8 mouse cellular contexts compared by ENCODE assay signal in the genomic region with DNA sequence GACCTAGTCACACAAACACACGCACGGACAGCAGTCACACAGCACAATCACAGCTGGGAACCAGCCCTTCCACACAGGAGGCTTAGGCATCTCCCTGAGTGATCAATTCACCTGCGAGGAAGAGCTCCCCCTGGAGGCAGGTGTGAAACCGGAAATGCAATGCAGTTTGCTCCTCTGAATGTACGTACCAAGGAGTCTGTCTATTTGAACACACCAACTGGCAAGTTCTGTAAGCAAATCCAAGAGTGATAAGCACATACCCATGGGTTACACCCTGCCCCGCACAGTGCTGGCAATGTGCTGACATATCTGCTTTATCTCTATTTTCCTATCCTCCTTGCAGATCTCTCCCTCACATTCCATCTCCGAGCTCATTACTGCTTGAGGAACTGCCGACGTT. TPM values are rescaled to one million over a fixed set of nuclear protein-coding genes. Genes with fewer than 3 reads are reported as not detected.
DNase-seq lines count a peak whose midpoint lies in the region; ATAC-seq and TF ChIP-seq lines count a peak whose summit lies in the region.

No protein-coding gene starts in this region.

- 0 out of 2 replicates have a peak overlapping the region, but pooled peaks have one; percentile 53 for H3K4me2 ChIP-seq in heart, embryonic 14.5 days (ENCODE audit: low read length)
- H3K4me2 ChIP-seq in liver, embryonic 16.5 days (ENCODE audit: low read depth, low read length) = peak overlapping the region; percentile 38
- H3K4me2 ChIP-seq in midbrain, embryonic 15.5 days = no peak overlapping the region

- in situ Hi-C loops in ES-E14 (cut with MboI; ENCODE audit: low sequenced_read_pairs in 2 of 2, unreplicated experiment in 2 of 2) = no loop called here

- 66% methylated on average over 9 of the region's 9 CpGs for WGBS in heart, embryonic 14.5 days
- 42% methylated on average over 9 of the region's 9 CpGs for WGBS in liver, embryonic 16.5 days (ENCODE audit: insufficient replicate concordance)
- WGBS in midbrain, embryonic 15.5 days = 91% methylated on average over 9 of the region's 9 CpGs

- no peak; the same call in 1 of the 2 replicates for ATAC-seq in heart, embryonic 14.5 days (ENCODE audit: insufficient number of reproducible peaks, insufficient read depth, low FRiP score, low read depth)
- ATAC-seq in liver, embryonic 16.5 days (ENCODE audit: low read depth) = peak; percentile 94
- ATAC-seq in midbrain, embryonic 15.5 days (replicated peaks) = no peak

- H3K4me3 ChIP-seq in ES-E14 (ENCODE audit: insufficient read depth in 1 of 2, low read depth in 1 of 2, low read length in 2 of 2, poor library complexity in 1 of 2, severe bottlenecking in 1 of 2) = no peak overlapping the region
- no peak overlapping the region for H3K4me3 ChIP-seq in heart, embryonic 14.5 days (ENCODE audit: control insufficient read depth in 1 of 2, insufficient read depth in 1 of 2, low read depth in 1 of 2, low read length in 2 of 2)
- H3K4me3 ChIP-seq in liver, embryonic 16.5 days (ENCODE audit: low read depth, low read length) = peak overlapping the region; percentile 27; the same call in 1 of the 2 replicates
- no peak overlapping the region for H3K4me3 ChIP-seq in midbrain, embryonic 15.5 days

- H3K36me3 ChIP-seq in ES-E14 (ENCODE audit: control insufficient read depth, insufficient read depth, low read length, poor library complexity, severe bottlenecking) = no peaks in the 10 kb centered on the region
- no peaks in the 10 kb centered on the region for H3K36me3 ChIP-seq in heart, embryonic 14.5 days (ENCODE audit: control insufficient read depth, insufficient read depth, low read length)
- no peaks in the 10 kb centered on the region for H3K36me3 ChIP-seq in liver, embryonic 16.5 days (ENCODE audit: control insufficient read depth, insufficient read depth)
- H3K36me3 ChIP-seq in splenic B cell, adult 2 months (ENCODE audit: control insufficient read depth, insufficient read depth, low read length, poor library complexity, severe bottlenecking) = no peaks in the 10 kb centered on the region
- H3K36me3 ChIP-seq in midbrain, embryonic 15.5 days (replicated peaks) = no peaks in the 10 kb centered on the region

- H3K27me3 ChIP-seq in heart, embryonic 14.5 days (ENCODE audit: control insufficient read depth, insufficient read depth, low read length) = no peaks in the 10 kb centered on the region
- no peaks in the 10 kb centered on the region for H3K27me3 ChIP-seq in liver, embryonic 16.5 days (ENCODE audit: control insufficient read depth, insufficient read depth, low read depth, low read length)
- H3K27me3 ChIP-seq in splenic B cell, adult 2 months (ENCODE audit: control insufficient read depth, insufficient read depth, low read length, poor library complexity, severe bottlenecking) = no peaks in the 10 kb centered on the region
- H3K27me3 ChIP-seq in midbrain, embryonic 15.5 days (replicated peaks) = no peaks in the 10 kb centered on the region

- peaks cover 0 to 3% of the 10 kb centered on the region in 2 experiments; a peak in 1 of 4 replicates for H3K4me1 ChIP-seq in ES-E14 (ENCODE audit: control insufficient read depth in 2 of 2, insufficient read depth in 2 of 2, low read length in 2 of 2, poor library complexity in 1 of 2)
- H3K4me1 ChIP-seq in heart, embryonic 14.5 days (ENCODE audit: control insufficient read depth in 2 of 2, insufficient read depth in 2 of 2, low read length in 2 of 2) = peaks cover 17 to 37% of the 10 kb centered on the region in 2 experiments
- H3K4me1 ChIP-seq in liver, embryonic 16.5 days (ENCODE audit: control insufficient read depth, low read depth, low read length) = peaks cover 37% of the 10 kb centered on the region
- H3K4me1 ChIP-seq in midbrain, embryonic 15.5 days = peaks cover 9% of the 10 kb centered on the region; the same call in 1 of the 2 replicates

- peak; percentile 83 to 85 for DNase-seq in B cell, adult 2 months
- DNase-seq in ES-E14 (ENCODE audit: low read depth, low spot score) = peak; percentile 69
- peak; percentile 82 for DNase-seq in splenic B cell, adult 2 months (ENCODE audit: low read depth, low spot score)
- DNase-seq in gastrocnemius, postnatal 4 days (ENCODE audit: low spot score in 2 of 2) = no peak
- no peak for DNase-seq in layer of hippocampus, adult 18-20 months (ENCODE audit: low spot score in 2 of 2)

- no peak overlapping the region for H3K27ac ChIP-seq in ES-E14 (ENCODE audit: insufficient read depth, low read depth, low read length, poor library complexity, severe bottlenecking)
- H3K27ac ChIP-seq in heart, embryonic 14.5 days (replicated peaks in 1 of 2; ENCODE audit: control insufficient read depth in 1 of 2, insufficient read depth in 1 of 2, low read depth in 2 of 2, low read length in 2 of 2) = no peak overlapping the region
- peak overlapping the region; percentile 73 for H3K27ac ChIP-seq in liver, embryonic 16.5 days (ENCODE audit: low read length)
- no peak overlapping the region for H3K27ac ChIP-seq in midbrain, embryonic 15.5 days

- no peaks in the 10 kb centered on the region for H3K9me3 ChIP-seq in ES-E14 (ENCODE audit: control insufficient read depth, insufficient read depth, low read depth, low read length)
- H3K9me3 ChIP-seq in heart, embryonic 14.5 days (ENCODE audit: control insufficient read depth, low read length) = no peaks in the 10 kb centered on the region
- H3K9me3 ChIP-seq in liver, embryonic 16.5 days (replicated peaks; ENCODE audit: control insufficient read depth, low read length) = no peaks in the 10 kb centered on the region
- no peaks in the 10 kb centered on the region for H3K9me3 ChIP-seq in midbrain, embryonic 15.5 days

- no peak overlapping the region for H3K9ac ChIP-seq in ES-E14 (ENCODE audit: insufficient read depth, low read depth, low read length, poor library complexity, severe bottlenecking)
- no peak overlapping the region for H3K9ac ChIP-seq in heart, embryonic 14.5 days (ENCODE audit: low read length)
- no peak overlapping the region for H3K9ac ChIP-seq in liver, embryonic 16.5 days (ENCODE audit: low read depth, low read length)
- H3K9ac ChIP-seq in midbrain, embryonic 15.5 days = no peak overlapping the region

TF ChIP-seq in ES-E14, 5 proteins besides CTCF, POLR2A, EP300 and RAD21:
- TF ChIP-seq ZC3H11A (IDR thresholded peaks at IDR 0.05; ENCODE audit: borderline replicate concordance, low read depth, low read length) (no peak), CHD2 (IDR thresholded peaks at IDR 0.05; ENCODE audit: low read depth, low read length) (no peak), ZNF384 (IDR thresholded peaks at IDR 0.05; ENCODE audit: low read depth, low read length) (no peak), MAFK (IDR thresholded peaks at IDR 0.05; ENCODE audit: insufficient read depth, low read depth, low read length) (no peak), HCFC1 (IDR thresholded peaks at IDR 0.05; ENCODE audit: borderline replicate concordance, insufficient read depth, low read length) (no peak)

RNA-seq across cellular contexts. Expression of a gene that starts 9.5 kb away (rescaled TPM):
- total RNA-seq in ES-E14 (2012; rRNA removed) = 0.90 and 2.2 TPM in 2 replicates
- polyA plus RNA-seq in heart, embryonic 14.5 days (2014; fragmentation: Nextera tagmentation; extraction: Ambion mirVana) = 11.4 and 16.0 TPM in 2 replicates
- polyA plus RNA-seq in liver, embryonic 16.5 days (2015; fragmentation: Nextera tagmentation; extraction: Ambion mirVana) = 25.1 and 25.7 TPM in 2 replicates
- polyA plus RNA-seq in midbrain, embryonic 15.5 days (2015; fragmentation: Nextera tagmentation; extraction: Ambion mirVana) = 12.1 and 13.6 TPM in 2 replicates
- 10 to 100 TPM; 33.4 to 42.6 TPM for total RNA-seq in gastrocnemius, postnatal 4 days (2021)
- total RNA-seq in layer of hippocampus, adult 18-20 months (2021) = 10 to 100 TPM; 13.8 to 14.1 TPM

Comparison
In these comparisons a context has a peak if more than half of its experiments do, and no peak if none do; other contexts are left out.
1. DNase-seq: peak in B cell, adult 2 months (2 of 2), ES-E14 (single experiment) and splenic B cell, adult 2 months (single experiment); none in gastrocnemius, postnatal 4 days (0 of 2) and layer of hippocampus, adult 18-20 months (0 of 2).